Mouse (Mus musculus): Measurements from ENCODE around the gene Sgsh. TPM values are rescaled to one million over a fixed set of nuclear protein-coding genes. Genes with fewer than 3 reads are reported as not detected.

Gene Sgsh
- polyA plus RNA-seq, 1 experiment from 2014 or later, result 4.2 TPM

- Histone ChIP-seq H3K9ac (replicated peaks) (peak overlapping the region; percentile 99), H3K4me2 (ENCODE audit: low read depth, low read length) (peak overlapping the region; percentile 78), H3K27ac (ENCODE audit: low read depth) (peak overlapping the region; percentile 90), H3K4me1 (ENCODE audit: insufficient read depth) (peaks cover 11% of the 10 kb centered on the region), H3K9me3 (ENCODE audit: low read length) (no peaks in the 10 kb centered on the region), H3K4me3 (ENCODE audit: low read depth, low read length) (peak overlapping the region; percentile 97), H3K36me3 (replicated peaks; ENCODE audit: insufficient read depth, low read length) (peaks cover 37% of the 10 kb centered on the region), H3K27me3 (ENCODE audit: insufficient read depth, low read length) (no peaks in the 10 kb centered on the region)
- 7% methylated on average over 7 of the region's 7 CpGs for WGBS (ENCODE audit: insufficient replicate concordance)
- no peak for ATAC-seq
- no peak for DNase-seq
- no peak for TF ChIP-seq EP300 (IDR thresholded peaks at IDR 0.05; ENCODE audit: low read depth)
- TF ChIP-seq CTCF (IDR thresholded peaks at IDR 0.05; ENCODE audit: low read depth), result no peak
Observed at GRCm38 (mm10) chr11:119298917-119299316, 56.4 kb downstream of the Sgsh start.

DNA sequence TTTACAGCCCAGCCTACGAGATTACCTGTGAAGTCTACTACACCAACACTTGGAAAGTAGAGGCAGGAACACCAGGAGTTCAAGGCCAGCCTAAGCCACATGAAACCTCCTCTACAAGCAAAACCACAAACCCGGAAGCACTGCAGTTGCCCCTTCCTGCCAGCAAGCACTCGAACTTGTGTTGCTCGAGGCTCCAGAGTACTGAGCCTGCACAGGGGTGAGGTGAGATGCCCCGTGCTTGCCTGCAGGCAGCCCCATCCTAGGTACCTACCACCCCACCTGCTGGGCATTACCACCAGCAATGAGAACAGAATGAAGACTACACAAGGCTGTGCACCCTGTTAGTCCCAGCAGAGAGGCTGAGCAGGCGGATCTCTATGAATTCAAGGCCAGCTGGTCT lies 57.3 kb downstream of the Sgsh start:
- Histone ChIP-seq H3K4me2 (ENCODE audit: low read depth, low read length) (peak overlapping the region; percentile 78; the same call in 1 of the 2 replicates), H3K9me3 (ENCODE audit: low read length) (no peaks in the 10 kb centered on the region), H3K9ac (replicated peaks) (no peak overlapping the region), H3K27me3 (ENCODE audit: insufficient read depth, low read length) (no peaks in the 10 kb centered on the region), H3K36me3 (replicated peaks; ENCODE audit: insufficient read depth, low read length) (peaks cover 46% of the 10 kb centered on the region), H3K27ac (ENCODE audit: low read depth) (no peak overlapping the region), H3K4me3 (ENCODE audit: low read depth, low read length) (0 out of 2 replicates have a peak overlapping the region, but pooled peaks have one; percentile 97), H3K4me1 (ENCODE audit: insufficient read depth) (peaks cover 11% of the 10 kb centered on the region)
- TF ChIP-seq CTCF (IDR thresholded peaks at IDR 0.05; ENCODE audit: low read depth), result no peak
- no peak for TF ChIP-seq EP300 (IDR thresholded peaks at IDR 0.05; ENCODE audit: low read depth)
- DNase-seq (no peak), ATAC-seq (no peak)
- WGBS (ENCODE audit: insufficient replicate concordance), result 38% methylated on average over 6 of the region's 6 CpGs

MicroRNAs encoded within 50 kb of the gene (microRNA counts, 519-probe panel; counts per million panel counts)
- not detected for microRNA mmu-miR-1932

Small RNAs within 50 kb of the gene (microRNA-seq; reads per million reads assigned to microRNA genes)
- gene Mir1932, result not detected

Other genes with a start within 250 kb of the Sgsh start
- gene Tbc1d16, start 127.0 kb downstream of the Sgsh start, polyA plus RNA-seq (2015; fragmentation: Nextera tagmentation; extraction: Ambion mirVana), result 1.0 and 1.5 TPM in 2 replicates
- 0.89 and 0.95 TPM in 2 replicates for gene Ccdc40, start 127.0 kb downstream of the Sgsh start, polyA plus RNA-seq (2015; fragmentation: Nextera tagmentation; extraction: Ambion mirVana)
- 28.6 and 29.0 TPM in 2 replicates for gene Gaa, start 87.6 kb downstream of the Sgsh start, polyA plus RNA-seq (2015; fragmentation: Nextera tagmentation; extraction: Ambion mirVana)
- 119 and 125 TPM in 2 replicates for gene Eif4a3, start 55.4 kb downstream of the Sgsh start, polyA plus RNA-seq (2015; fragmentation: Nextera tagmentation; extraction: Ambion mirVana)
- gene Card14, start 47.8 kb downstream of the Sgsh start, polyA plus RNA-seq (2015; fragmentation: Nextera tagmentation; extraction: Ambion mirVana), result 0.06 and 0.09 TPM in 2 replicates
- gene Slc26a11, start within 50 bp of the Sgsh start, polyA plus RNA-seq (2015; fragmentation: Nextera tagmentation; extraction: Ambion mirVana), result 2.1 and 2.2 TPM in 2 replicates
- gene Rnf213, start 37.6 kb upstream of the Sgsh start, polyA plus RNA-seq (2015; fragmentation: Nextera tagmentation; extraction: Ambion mirVana), result 6.6 and 7.4 TPM in 2 replicates
- 5.2 and 6.4 TPM in 2 replicates for gene Endov, start 135.8 kb upstream of the Sgsh start, polyA plus RNA-seq (2015; fragmentation: Nextera tagmentation; extraction: Ambion mirVana)
- 0.04 TPM in 1 of 2 replicates, not detected in the other for gene Nptx1, start 192.2 kb upstream of the Sgsh start, polyA plus RNA-seq (2015; fragmentation: Nextera tagmentation; extraction: Ambion mirVana)
- gene Rptor, start 247.4 kb upstream of the Sgsh start, polyA plus RNA-seq (2015; fragmentation: Nextera tagmentation; extraction: Ambion mirVana), result 3.1 TPM in 2 replicates